Mouse (Mus musculus): ENCODE results near the gene Macrod2. TPM values are rescaled to one million over a fixed set of nuclear protein-coding genes. Genes with fewer than 3 reads are reported as not detected.

Gene Macrod2
- polyA plus RNA-seq, 1 experiment from 2014 or later = 31.9 TPM

DNA sequence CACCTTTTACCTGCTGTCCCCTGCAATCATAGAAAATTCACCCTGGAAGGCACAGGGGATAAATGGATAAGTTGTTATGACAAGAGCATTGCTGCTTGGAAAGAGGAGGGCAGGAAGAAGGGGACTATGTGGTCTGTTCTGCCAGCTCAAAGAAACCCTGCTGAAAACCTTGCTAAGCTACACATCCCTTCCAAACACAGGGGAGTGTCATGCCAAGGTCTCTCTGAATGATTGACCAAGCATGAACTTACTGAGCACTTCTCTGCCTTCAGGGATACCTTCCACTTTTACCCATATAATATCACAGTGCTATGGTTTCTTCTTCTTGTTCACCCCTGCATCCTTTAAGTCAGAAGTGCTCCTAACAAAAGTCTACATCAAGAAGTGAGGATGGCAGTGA, 1502.8 kb downstream of the Macrod2 start:
- H3K36me3 ChIP-seq (ENCODE audit: control insufficient read depth, insufficient read depth, low read length) = no peaks in the 10 kb centered on the region
- no peak for ATAC-seq (ENCODE audit: low FRiP score, low TSS enrichment)
- no peak overlapping the region for H3K9ac ChIP-seq (ENCODE audit: low read length)
- H3K27ac ChIP-seq (replicated peaks) = no peak overlapping the region
- H3K4me1 ChIP-seq (replicated peaks; ENCODE audit: control insufficient read depth, insufficient read depth) = no peaks in the 10 kb centered on the region
- H3K9me3 ChIP-seq (ENCODE audit: control insufficient read depth, low read length) = no peaks in the 10 kb centered on the region
- no peak overlapping the region for H3K4me3 ChIP-seq (ENCODE audit: low read depth, low read length)
- no peak overlapping the region for H3K4me2 ChIP-seq (replicated peaks; ENCODE audit: low read depth)
- no peak for DNase-seq (ENCODE audit: low spot score)
- TF ChIP-seq CTCF (IDR thresholded peaks at IDR 0.05; ENCODE audit: low read depth) (no peak), EP300 (optimal IDR thresholded peaks at IDR 0.05) (no peak)
- H3K27me3 ChIP-seq (ENCODE audit: control insufficient read depth, insufficient read depth, low read length) = no peaks in the 10 kb centered on the region

DNA sequence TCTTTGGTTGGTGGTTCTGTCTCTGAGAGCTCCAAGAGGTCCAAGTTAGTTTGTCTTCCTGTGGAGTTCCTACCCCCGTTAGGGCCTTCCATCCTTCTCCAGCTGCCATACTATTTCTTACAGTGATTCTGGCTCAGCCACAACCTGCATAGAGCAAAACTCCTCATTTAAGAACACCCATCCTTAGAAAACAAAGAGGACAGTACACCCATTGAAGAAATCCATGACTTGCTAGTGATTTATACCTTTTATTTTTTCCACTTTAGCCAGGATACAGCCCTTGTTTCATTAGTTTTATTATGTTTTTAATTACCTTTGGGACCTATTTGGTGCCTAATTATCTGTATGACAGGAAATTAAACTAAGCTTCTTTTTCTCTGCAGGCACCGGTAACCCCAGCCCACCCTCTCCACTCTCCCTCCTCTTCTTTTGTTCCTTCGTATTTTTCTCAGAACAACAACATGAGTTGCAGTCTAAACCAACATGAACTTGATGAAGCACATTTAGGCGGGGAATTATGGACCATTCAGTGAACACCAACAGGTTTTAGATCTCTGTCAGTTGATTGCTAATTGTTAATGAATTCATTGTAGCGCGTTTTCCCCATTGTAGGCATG, 1516.8 kb downstream of the Macrod2 start:
- Histone ChIP-seq H3K9me3 (ENCODE audit: control insufficient read depth, low read length) (no peaks in the 10 kb centered on the region), H3K36me3 (ENCODE audit: control insufficient read depth, insufficient read depth, low read length) (no peaks in the 10 kb centered on the region), H3K4me1 (replicated peaks; ENCODE audit: control insufficient read depth, insufficient read depth) (no peaks in the 10 kb centered on the region), H3K4me2 (replicated peaks; ENCODE audit: low read depth) (no peak overlapping the region), H3K27me3 (ENCODE audit: control insufficient read depth, insufficient read depth, low read length) (no peaks in the 10 kb centered on the region), H3K9ac (ENCODE audit: low read length) (no peak overlapping the region), H3K4me3 (ENCODE audit: low read depth, low read length) (no peak overlapping the region), H3K27ac (replicated peaks) (no peak overlapping the region)
- DNase-seq (ENCODE audit: low spot score) (no peak), ATAC-seq (ENCODE audit: low FRiP score, low TSS enrichment) (no peak)
- 83% methylated on average over 6 of the region's 6 CpGs for WGBS
- TF ChIP-seq CTCF (IDR thresholded peaks at IDR 0.05; ENCODE audit: low read depth) = no peak

DNA sequence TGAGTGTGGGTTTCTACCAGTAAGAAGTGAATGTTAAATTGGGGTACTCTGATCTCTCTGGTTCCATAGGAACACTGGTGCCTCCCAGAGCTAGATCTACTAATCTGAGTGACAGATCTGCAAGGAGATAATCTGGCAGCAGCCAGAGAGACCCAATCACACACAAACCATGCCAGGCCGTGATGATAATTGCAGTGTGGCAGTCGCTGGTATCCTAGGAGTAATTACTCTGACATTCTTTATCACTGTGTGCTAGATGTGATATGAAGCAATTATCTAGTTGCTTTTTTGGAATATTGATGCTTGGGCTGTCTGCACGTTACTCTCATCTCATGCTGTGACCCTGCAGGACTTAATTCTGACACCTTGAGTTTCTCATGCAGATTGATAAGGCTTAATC, 1518.4 kb downstream of the Macrod2 start:
- no peak for TF ChIP-seq EP300 (optimal IDR thresholded peaks at IDR 0.05)
- TF ChIP-seq CTCF (IDR thresholded peaks at IDR 0.05; ENCODE audit: low read depth) = no peak
- Histone ChIP-seq H3K4me2 (replicated peaks; ENCODE audit: low read depth) (no peak overlapping the region), H3K27me3 (ENCODE audit: control insufficient read depth, insufficient read depth, low read length) (no peaks in the 10 kb centered on the region), H3K4me1 (replicated peaks; ENCODE audit: control insufficient read depth, insufficient read depth) (no peaks in the 10 kb centered on the region), H3K9ac (ENCODE audit: low read length) (no peak overlapping the region), H3K4me3 (ENCODE audit: low read depth, low read length) (no peak overlapping the region), H3K27ac (replicated peaks) (no peak overlapping the region), H3K9me3 (ENCODE audit: control insufficient read depth, low read length) (no peaks in the 10 kb centered on the region), H3K36me3 (ENCODE audit: control insufficient read depth, insufficient read depth, low read length) (no peaks in the 10 kb centered on the region)
- WGBS = 62% methylated on average over 3 of the region's 3 CpGs
- DNase-seq (ENCODE audit: low spot score) = no peak
- no peak for ATAC-seq (ENCODE audit: low FRiP score, low TSS enrichment)

DNA sequence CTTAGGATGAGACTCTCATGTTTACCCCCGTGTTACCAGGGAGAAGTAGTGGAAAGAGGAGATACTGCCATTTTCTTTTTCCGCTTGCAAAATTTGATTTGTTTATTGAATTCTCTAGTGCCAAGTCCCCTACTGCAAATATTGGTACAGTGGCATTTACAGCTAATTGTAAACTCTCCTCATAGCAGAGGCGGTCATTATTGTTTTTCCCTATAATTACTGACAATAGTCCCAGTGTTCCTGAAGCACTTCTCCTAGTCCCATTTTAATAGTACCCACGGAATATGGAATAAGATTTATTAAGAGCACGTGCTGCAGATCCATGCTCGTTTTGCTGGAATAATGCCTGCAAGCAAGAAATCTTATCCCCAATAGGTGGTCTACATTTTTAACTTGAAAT, 1518.8 kb downstream of the Macrod2 start:
- ATAC-seq (ENCODE audit: low FRiP score, low TSS enrichment) (no peak), DNase-seq (ENCODE audit: low spot score) (no peak)
- Histone ChIP-seq H3K27ac (replicated peaks) (no peak overlapping the region), H3K27me3 (ENCODE audit: control insufficient read depth, insufficient read depth, low read length) (no peaks in the 10 kb centered on the region), H3K9me3 (ENCODE audit: control insufficient read depth, low read length) (no peaks in the 10 kb centered on the region), H3K4me2 (replicated peaks; ENCODE audit: low read depth) (no peak overlapping the region), H3K36me3 (ENCODE audit: control insufficient read depth, insufficient read depth, low read length) (no peaks in the 10 kb centered on the region), H3K4me3 (ENCODE audit: low read depth, low read length) (no peak overlapping the region), H3K9ac (ENCODE audit: low read length) (no peak overlapping the region), H3K4me1 (replicated peaks; ENCODE audit: control insufficient read depth, insufficient read depth) (no peaks in the 10 kb centered on the region)
- 70% methylated on average over 6 of the region's 6 CpGs for WGBS
- no peak for TF ChIP-seq CTCF (IDR thresholded peaks at IDR 0.05; ENCODE audit: low read depth)
- no peak for TF ChIP-seq EP300 (optimal IDR thresholded peaks at IDR 0.05)

DNA sequence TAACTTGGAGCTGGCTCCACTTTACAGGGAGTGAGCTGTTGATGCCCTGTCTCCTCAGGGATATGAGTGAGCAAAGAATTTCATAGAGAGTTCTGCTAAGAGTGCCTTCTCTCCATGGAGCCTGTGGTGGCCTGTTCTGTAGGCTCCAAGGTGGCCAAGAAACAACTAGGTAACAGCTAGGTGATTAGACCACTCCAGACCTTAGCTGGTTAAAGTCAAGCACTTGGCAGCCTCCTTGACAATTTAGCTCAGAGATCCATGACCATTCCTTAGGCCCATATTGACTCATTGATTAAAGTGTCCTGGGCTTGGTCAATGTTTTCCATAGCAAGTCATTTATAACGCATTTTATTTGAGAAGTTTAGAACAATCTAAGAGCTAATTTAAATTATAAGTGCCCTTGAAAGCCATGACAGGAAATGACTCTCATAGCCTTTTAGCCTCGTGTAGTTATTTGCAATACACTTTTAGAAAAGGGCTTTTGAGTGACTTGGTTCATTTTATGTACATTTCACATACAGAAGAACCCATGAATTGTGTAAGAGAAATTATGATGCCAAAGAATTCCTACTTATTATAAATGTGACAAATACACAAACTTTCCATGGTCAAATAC, 1525.4 kb downstream of the Macrod2 start:
- DNase-seq (ENCODE audit: low spot score) (no peak), ATAC-seq (ENCODE audit: low FRiP score, low TSS enrichment) (no peak)
- Histone ChIP-seq H3K36me3 (ENCODE audit: control insufficient read depth, insufficient read depth, low read length) (no peaks in the 10 kb centered on the region), H3K9me3 (ENCODE audit: control insufficient read depth, low read length) (no peaks in the 10 kb centered on the region), H3K27ac (replicated peaks) (no peak overlapping the region), H3K4me2 (replicated peaks; ENCODE audit: low read depth) (no peak overlapping the region), H3K9ac (ENCODE audit: low read length) (no peak overlapping the region), H3K4me3 (ENCODE audit: low read depth, low read length) (no peak overlapping the region), H3K27me3 (ENCODE audit: control insufficient read depth, insufficient read depth, low read length) (no peaks in the 10 kb centered on the region), H3K4me1 (replicated peaks; ENCODE audit: control insufficient read depth, insufficient read depth) (no peaks in the 10 kb centered on the region)
- WGBS = 70% methylated on average over 2 of the region's 2 CpGs
- no peak for TF ChIP-seq CTCF (IDR thresholded peaks at IDR 0.05; ENCODE audit: low read depth)
- no peak for TF ChIP-seq EP300 (optimal IDR thresholded peaks at IDR 0.05)

DNA sequence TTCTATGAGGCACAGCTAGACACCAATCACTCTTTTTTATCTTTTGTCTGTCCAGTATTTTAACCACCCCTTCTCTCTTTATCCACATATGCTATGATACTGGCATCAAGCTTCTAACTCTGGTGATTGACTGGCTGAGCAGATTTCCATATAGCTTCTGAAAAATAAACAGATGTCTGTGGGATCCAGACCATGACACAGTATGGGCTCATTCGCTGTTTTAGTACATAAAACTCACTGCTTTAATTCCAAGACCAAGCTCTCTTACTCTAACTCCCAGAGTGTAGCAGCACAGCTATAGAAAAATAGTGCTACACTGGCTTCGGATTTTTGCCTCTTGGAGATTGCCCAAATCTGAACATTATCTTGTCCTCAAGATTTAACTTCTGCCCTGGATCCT, 1540.0 kb downstream of the Macrod2 start:
- H3K4me1 ChIP-seq (replicated peaks; ENCODE audit: control insufficient read depth, insufficient read depth) = no peaks in the 10 kb centered on the region
- H3K36me3 ChIP-seq (ENCODE audit: control insufficient read depth, insufficient read depth, low read length) = no peaks in the 10 kb centered on the region
- WGBS = 51% methylated on average over 2 of the region's 2 CpGs
- no peak overlapping the region for H3K4me3 ChIP-seq (ENCODE audit: low read depth, low read length)
- ATAC-seq (ENCODE audit: low FRiP score, low TSS enrichment) = no peak
- H3K27me3 ChIP-seq (ENCODE audit: control insufficient read depth, insufficient read depth, low read length) = no peaks in the 10 kb centered on the region
- TF ChIP-seq CTCF (IDR thresholded peaks at IDR 0.05; ENCODE audit: low read depth) = no peak
- TF ChIP-seq EP300 (optimal IDR thresholded peaks at IDR 0.05) = no peak
- no peak overlapping the region for H3K27ac ChIP-seq (replicated peaks)
- no peak for DNase-seq (ENCODE audit: low spot score)
- H3K9ac ChIP-seq (ENCODE audit: low read length) = no peak overlapping the region
- no peaks in the 10 kb centered on the region for H3K9me3 ChIP-seq (ENCODE audit: control insufficient read depth, low read length)
- no peak overlapping the region for H3K4me2 ChIP-seq (replicated peaks; ENCODE audit: low read depth)

All from stomach, postnatal 0 days (tissue).